Mouse (Mus musculus) megakaryocyte, embryonic 14.5 days (primary cell): ENCODE results near the gene Rpl37. TPM values are rescaled to one million over a fixed set of nuclear protein-coding genes. Genes with fewer than 3 reads are reported as not detected.
A peak's percentile ranks its signal among the peaks of the same experiment; 100 is the strongest.

Experiments used
- H3K27me3 ChIP-seq: replicated peaks from 2 replicates; pipeline ENCODE3; 2012; ENCODE audit warnings: inconsistent platforms
- H3K36me3 ChIP-seq: replicated peaks from 2 replicates; pipeline ENCODE3; 2012; ENCODE audit warnings: low read length, inconsistent platforms, mixed read lengths
- H3K4me1 ChIP-seq: 2 replicates; pipeline ENCODE4 v1.6.1; 2012; ENCODE audit warnings: inconsistent platforms
- H3K4me3 ChIP-seq: replicated peaks from 2 replicates; pipeline ENCODE3; 2012; ENCODE audit warnings: moderate library complexity, mild to moderate bottlenecking, inconsistent platforms
- H3K9me3 ChIP-seq: 2 replicates; pipeline ENCODE4 v1.6.1; 2012; ENCODE audit warnings: inconsistent platforms
- FLI1 ChIP-seq: IDR thresholded peaks from 2 replicates; pipeline ENCODE4 v1.6.1; 2012; ENCODE audit warnings: low read length, inconsistent platforms, mixed read lengths
- GATA1 ChIP-seq: IDR thresholded peaks from 3 replicates; pipeline ENCODE4 v1.6.1; 2012; ENCODE audit warnings: mixed read lengths, low read length, inconsistent platforms, borderline replicate concordance
- polyA plus RNA-seq: library from polyadenylated mRNA; stranded (reverse); fragments of >175 nt; gene quantifications from 2 replicates; pipeline ENCODE4 v1.2.3, GENCODE M21; 2012; ENCODE audit warnings: low replicate concordance; ENCODE audit not compliant: insufficient read depth

The Rpl37 gene
- polyA plus RNA-seq, 1 experiment = 79.8 TPM

DNA sequence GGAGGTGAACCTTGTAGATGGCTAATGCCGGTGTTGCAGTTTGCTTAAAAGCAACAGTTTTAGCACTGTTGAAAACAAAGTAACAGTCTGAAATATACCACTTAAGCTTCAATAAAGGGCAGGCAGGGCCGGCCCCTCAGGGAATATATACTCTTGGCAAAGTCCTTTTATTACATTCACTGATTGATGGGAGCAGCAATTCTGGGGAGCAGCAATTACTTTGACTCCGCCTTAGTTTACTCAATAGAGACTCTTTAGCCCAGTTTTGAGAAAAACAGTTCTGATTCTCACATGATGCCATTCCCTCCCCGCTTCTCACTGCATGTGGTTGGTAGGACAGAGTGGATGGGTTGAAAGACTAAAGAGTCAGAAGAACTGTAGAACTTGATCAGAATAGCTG lies 32.7 kb downstream of the Rpl37 start:
- peaks cover 69% of the 10 kb centered on the region for H3K4me1 ChIP-seq
- H3K4me3 ChIP-seq = no peak overlapping the region
- no peaks in the 10 kb centered on the region for H3K9me3 ChIP-seq
- peaks cover 9% of the 10 kb centered on the region for H3K36me3 ChIP-seq
- no peaks in the 10 kb centered on the region for H3K27me3 ChIP-seq
- TF ChIP-seq FLI1 = no peak
- TF ChIP-seq GATA1 = no peak

- peaks cover 76% of the 10 kb centered on the region for H3K4me1 ChIP-seq
- no peaks in the 10 kb centered on the region for H3K9me3 ChIP-seq
- H3K36me3 ChIP-seq = peaks cover 2% of the 10 kb centered on the region
- H3K27me3 ChIP-seq = no peaks in the 10 kb centered on the region
- no peak overlapping the region for H3K4me3 ChIP-seq
- TF ChIP-seq GATA1 = no peak
- no peak for TF ChIP-seq FLI1
Measured at GRCm38 (mm10) chr15:5152171-5152570, 35.7 kb downstream of the Rpl37 start.

- TF ChIP-seq GATA1 = no peak
- no peak for TF ChIP-seq FLI1
- Histone ChIP-seq H3K27me3 (no peaks in the 10 kb centered on the region), H3K36me3 (peaks cover 19% of the 10 kb centered on the region), H3K4me1 (peaks cover 74% of the 10 kb centered on the region), H3K9me3 (no peaks in the 10 kb centered on the region), H3K4me3 (no peak overlapping the region)
Measured at GRCm38 (mm10) chr15:5154621-5155020, 38.2 kb downstream of the Rpl37 start.

DNA sequence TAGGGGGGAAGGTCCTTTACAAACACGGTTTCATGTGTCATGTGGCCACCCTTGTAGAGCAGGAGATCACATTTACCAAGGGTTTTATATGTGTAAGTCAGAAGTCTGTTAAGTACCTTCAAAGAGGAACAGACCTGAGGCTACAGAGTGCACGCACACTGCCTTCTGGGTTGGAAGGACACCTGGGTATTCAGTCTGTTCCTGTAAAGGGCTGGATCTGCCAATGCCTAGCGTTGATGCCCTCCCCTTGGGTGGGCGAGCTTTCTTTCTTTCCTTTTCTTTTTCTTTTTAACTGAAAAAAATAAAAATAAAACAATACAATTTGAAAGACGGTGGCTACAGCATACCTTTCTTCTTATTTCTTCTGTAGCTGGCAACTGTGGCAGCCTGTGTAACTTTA lies 38.6 kb downstream of the Rpl37 start:
- peaks cover 24% of the 10 kb centered on the region for H3K36me3 ChIP-seq
- no peak overlapping the region for H3K4me3 ChIP-seq
- peaks cover 69% of the 10 kb centered on the region for H3K4me1 ChIP-seq

GRCm38 (mm10) chr15:5156355-5156754 lies 39.9 kb downstream of the Rpl37 start:
- H3K9me3 ChIP-seq = no peaks in the 10 kb centered on the region
- no peaks in the 10 kb centered on the region for H3K27me3 ChIP-seq
- H3K4me1 ChIP-seq = peaks cover 59% of the 10 kb centered on the region
- H3K4me3 ChIP-seq = peak overlapping the region; percentile 33
- peaks cover 29% of the 10 kb centered on the region for H3K36me3 ChIP-seq
- TF ChIP-seq FLI1 (no peak), GATA1 (no peak)

More for the DNA sequence above, 38.6 kb downstream of the Rpl37 start:
- no peak for TF ChIP-seq GATA1
- no peak for TF ChIP-seq FLI1
- Histone ChIP-seq H3K27me3 (no peaks in the 10 kb centered on the region), H3K9me3 (no peaks in the 10 kb centered on the region)

- no peaks in the 10 kb centered on the region for H3K9me3 ChIP-seq
- H3K27me3 ChIP-seq = no peaks in the 10 kb centered on the region
- H3K4me3 ChIP-seq = no peak overlapping the region
- H3K4me1 ChIP-seq = peaks cover 52% of the 10 kb centered on the region
- H3K36me3 ChIP-seq = peaks cover 29% of the 10 kb centered on the region
- TF ChIP-seq FLI1 (no peak), GATA1 (no peak)
Measured at GRCm38 (mm10) chr15:5157386-5157785, 40.9 kb downstream of the Rpl37 start.

DNA sequence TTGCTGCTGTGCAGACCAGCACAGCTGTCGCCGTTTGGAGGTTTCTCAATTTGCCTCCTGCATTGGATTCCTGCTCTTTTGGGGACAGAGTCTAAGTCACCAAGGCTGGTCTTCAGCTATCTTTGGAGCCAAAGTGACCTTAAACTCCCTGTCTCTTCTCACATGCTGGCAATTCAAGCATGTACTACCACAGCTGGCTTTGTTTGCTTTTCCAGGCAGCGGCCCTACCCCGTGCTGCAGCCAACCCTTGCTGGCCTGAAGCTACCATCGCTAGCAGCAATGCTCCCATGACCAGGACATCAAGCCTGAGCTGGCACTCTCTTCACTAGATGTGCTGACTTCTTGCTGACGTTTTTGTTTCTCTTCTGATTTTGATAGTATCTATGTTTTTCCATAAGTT lies 42.4 kb downstream of the Rpl37 start:
- Histone ChIP-seq H3K36me3 (peaks cover 39% of the 10 kb centered on the region), H3K4me1 (peaks cover 49% of the 10 kb centered on the region)

DNA sequence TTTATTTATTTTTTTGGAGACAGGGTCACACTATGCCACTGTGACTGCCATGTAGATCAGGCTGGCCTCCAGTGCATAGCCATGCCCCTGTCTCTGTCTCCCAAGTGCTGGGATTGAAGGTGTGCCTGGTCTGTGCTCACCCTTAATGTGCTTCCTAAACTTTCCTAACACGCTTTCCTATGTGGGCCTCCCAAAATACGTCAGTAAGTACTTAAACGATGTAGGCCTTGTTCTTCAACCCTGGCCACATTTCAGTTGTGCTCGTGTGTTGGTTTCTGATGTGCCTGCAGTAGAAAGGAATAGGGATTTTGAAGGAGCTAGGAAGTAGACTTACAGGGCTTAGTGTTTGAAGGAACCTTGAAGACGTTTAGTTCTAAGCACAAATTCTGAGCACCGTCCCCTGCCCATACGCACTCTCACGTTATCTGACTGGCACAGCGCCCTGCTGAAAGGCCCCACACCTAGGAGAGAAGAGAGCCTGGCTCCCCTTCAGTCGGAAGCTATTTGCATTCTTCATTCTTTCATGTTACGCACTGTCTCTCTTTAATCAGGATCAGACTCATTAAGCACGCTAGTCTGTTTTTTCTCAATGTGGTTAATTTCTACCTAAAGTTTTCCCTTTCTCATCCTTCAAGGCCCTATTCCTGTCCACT lies 48.8 kb downstream of the Rpl37 start:
- Histone ChIP-seq H3K36me3 (peaks cover 75% of the 10 kb centered on the region), H3K4me1 (peaks cover 4% of the 10 kb centered on the region)

More for the DNA sequence above, 42.4 kb downstream of the Rpl37 start:
- H3K9me3 ChIP-seq = no peaks in the 10 kb centered on the region
- H3K4me3 ChIP-seq = no peak overlapping the region
- no peaks in the 10 kb centered on the region for H3K27me3 ChIP-seq
- TF ChIP-seq GATA1 (no peak), FLI1 (no peak)

More for the DNA sequence above, 48.8 kb downstream of the Rpl37 start:
- TF ChIP-seq FLI1 = no peak
- no peak for TF ChIP-seq GATA1
- Histone ChIP-seq H3K4me3 (no peak overlapping the region), H3K9me3 (no peaks in the 10 kb centered on the region), H3K27me3 (no peaks in the 10 kb centered on the region)

Other genes starting within 250 kb of the Rpl37 start
- gene Mroh2b, start 217.9 kb upstream of the Rpl37 start, polyA plus RNA-seq = not detected in 2 replicates
- gene C7, start 52.9 kb upstream of the Rpl37 start, polyA plus RNA-seq = not detected in 2 replicates
- gene Card6, start 8.1 kb upstream of the Rpl37 start, polyA plus RNA-seq = 0.09 TPM in 1 of 2 replicates, not detected in the other
- gene Prkaa1, start 27.2 kb downstream of the Rpl37 start, polyA plus RNA-seq = 0.47 and 0.93 TPM in 2 replicates
- 18.4 TPM in 1 of 2 replicates, not detected in the other for gene Ttc33, start 68.9 kb downstream of the Rpl37 start, polyA plus RNA-seq
- 1.3 TPM in 1 of 2 replicates, not detected in the other for gene Ptger4, start 127.5 kb downstream of the Rpl37 start, polyA plus RNA-seq